Mouse (Mus musculus) ovary, postnatal 10 days (tissue): Measurements from ENCODE around the gene Trim43b.
"Not testable (repeated sequence)": the region's sequence is repeated elsewhere in the genome, so short reads cannot be mapped to it uniquely, and the experiment has no call there.

Experiments used
- DNase-seq: peaks from one replicate; pipeline ENCODE4 v3.0.0; 2022; ENCODE audit warnings: low spot score

Trim43b gene

DNA sequence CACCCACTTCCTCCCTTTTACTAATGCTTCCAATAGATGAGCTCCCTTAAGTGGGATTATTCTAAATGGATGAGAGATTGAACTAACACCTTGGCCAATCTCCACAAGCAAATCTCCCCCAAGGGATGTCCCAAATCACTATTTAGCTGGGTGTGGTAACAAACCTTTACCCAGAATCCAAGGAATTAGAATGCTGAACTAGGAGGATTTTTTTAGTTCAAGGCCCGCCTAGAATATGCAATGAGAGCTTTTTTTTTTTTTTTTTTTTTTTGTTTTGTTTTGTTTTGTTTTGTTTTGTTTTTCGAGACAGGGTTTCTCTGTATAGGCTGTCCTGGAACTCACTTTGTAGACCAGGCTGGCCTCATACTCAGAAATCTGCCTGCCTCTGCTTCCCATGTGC, at the start of gene Trim43b:
TSS of gene Trim43b (minus strand) at position 101 of the 400 bp plus-strand sequence.
- DNase-seq: not testable (repeated sequence)

DNA sequence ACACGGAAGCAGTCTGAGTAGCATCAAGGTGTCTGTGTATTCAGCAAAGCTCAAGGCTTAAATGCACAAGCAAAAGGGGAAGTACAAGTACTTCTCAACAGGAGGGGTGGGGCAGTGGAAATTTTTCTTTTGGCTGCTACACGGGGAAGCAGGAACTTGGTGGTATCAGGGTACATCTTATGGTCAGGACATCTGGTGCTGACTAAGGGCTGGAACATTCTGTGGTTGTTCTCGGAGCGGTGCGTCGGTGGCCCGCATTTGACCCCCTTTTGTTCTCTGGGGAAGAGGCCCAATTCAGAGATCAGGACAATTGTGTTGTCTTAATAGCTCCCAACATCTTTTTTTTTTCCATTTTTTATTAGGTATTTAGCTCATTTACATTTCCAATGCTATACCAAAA, 11.9 kb upstream of the Trim43b start:
- not testable (repeated sequence) for DNase-seq

GRCm38 (mm10) chr9:89086746-89087145, 5.9 kb downstream of the Trim43b start:
- DNase-seq: not testable (repeated sequence)

DNA sequence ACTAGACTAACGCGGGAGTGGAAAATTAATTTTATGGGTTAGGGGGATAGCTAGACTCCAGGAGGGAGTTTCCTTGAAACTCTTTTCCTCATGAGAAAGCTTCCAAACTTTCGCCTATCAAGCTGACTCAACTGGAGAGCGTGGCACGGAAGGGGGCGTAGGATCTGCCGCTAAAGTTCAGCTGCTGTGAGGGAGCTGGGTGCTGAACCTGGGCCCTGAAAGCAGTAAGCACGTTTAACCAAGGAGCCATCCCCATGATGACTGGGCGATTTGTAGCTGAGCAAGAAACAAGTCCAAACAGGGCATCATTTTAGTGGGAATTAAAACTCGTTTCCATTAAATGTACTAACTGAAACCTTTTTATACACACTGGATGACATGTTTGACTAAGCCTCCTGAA, 13.0 kb downstream of the Trim43b start:
- DNase-seq: not testable (repeated sequence)

DNA sequence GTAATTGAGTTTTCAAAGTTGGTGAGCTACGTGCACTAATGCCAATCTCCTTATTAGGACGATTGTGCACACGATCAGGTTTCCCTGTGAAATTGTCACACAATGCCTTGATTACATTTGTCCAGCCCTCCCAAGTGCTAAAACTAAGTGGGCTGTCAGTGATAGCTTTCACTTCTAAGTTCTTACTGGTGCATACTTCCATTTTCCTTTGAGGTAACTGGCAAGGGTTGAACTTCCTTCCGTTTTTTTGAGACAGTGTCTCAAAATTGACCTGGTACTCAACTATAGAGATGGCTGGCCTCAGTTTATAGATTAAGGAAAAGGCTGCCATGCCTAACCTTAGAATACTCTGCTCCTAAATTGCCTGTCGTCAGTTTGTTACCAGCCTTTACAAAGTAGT, 16.1 kb downstream of the Trim43b start:
- not testable (repeated sequence) for DNase-seq

GRCm38 (mm10) chr9:89067143-89067501, 25.5 kb downstream of the Trim43b start:
- DNase-seq: not testable (repeated sequence)

- DNase-seq: peak; percentile 56
These were observed 26.1 kb downstream of the Trim43b start for GRCm38 (mm10) chr9:89066378-89067142.
